Mouse (Mus musculus) embryonic facial prominence, embryonic 13.5 days (tissue): Measurements from ENCODE around the gene Tnfrsf18. TPM values are rescaled to one million over a fixed set of nuclear protein-coding genes. Genes with fewer than 3 reads are reported as not detected.

Source experiments
- ATAC-seq: fragments of 200-750 bp; cut with Nextera tagmentation; 2 replicates; pipeline ENCODE4 v1.8.0; 2017; ENCODE audit warnings: low read depth; ENCODE audit not compliant: insufficient number of reproducible peaks, insufficient read depth, low FRiP score, low TSS enrichment
- H3K27ac ChIP-seq: fragments of 300-500 bp; sonication (generic); 2 replicates; pipeline ENCODE4 v1.5.1; 2015; ENCODE audit warnings: moderate library complexity, mild to moderate bottlenecking, inconsistent platforms
- H3K27me3 ChIP-seq: fragments of 300-500 bp; sonication (generic); 2 replicates; pipeline ENCODE4 v1.6.1; 2015; ENCODE audit warnings: mild to moderate bottlenecking, inconsistent platforms
- H3K36me3 ChIP-seq: fragments of 300-500 bp; sonication (generic); 2 replicates; pipeline ENCODE4 v1.6.1; 2015; ENCODE audit warnings: mild to moderate bottlenecking, inconsistent platforms
- H3K4me1 ChIP-seq: fragments of 300-500 bp; sonication (generic); 2 replicates; pipeline ENCODE4 v1.6.1; 2015; ENCODE audit warnings: inconsistent platforms
- H3K4me2 ChIP-seq: fragments of 300-500 bp; sonication (generic); 2 replicates; pipeline ENCODE4 v1.6.1; 2015; ENCODE audit warnings: moderate library complexity, mild to moderate bottlenecking, inconsistent platforms
- H3K4me3 ChIP-seq: fragments of 300-500 bp; sonication (generic); 2 replicates; pipeline ENCODE4 v1.5.1; 2015; ENCODE audit warnings: mild to moderate bottlenecking, inconsistent platforms
- H3K9ac ChIP-seq: fragments of 300-500 bp; sonication (generic); 2 replicates; pipeline ENCODE4 v1.6.1; 2015; ENCODE audit warnings: mild to moderate bottlenecking, inconsistent platforms
- H3K9me3 ChIP-seq: fragments of 300-500 bp; sonication (generic); 2 replicates; pipeline ENCODE4 v1.6.1; 2016; ENCODE audit warnings: inconsistent platforms
- WGBS: fragments of 180-500 bp; shearing (Covaris S2); methylation state at CpG from one replicate; pipeline ENCODE4 v1.1.7; 2015; ENCODE audit warnings: mixed read lengths; 5-methylcytosine and 5-hydroxymethylcytosine counted together
- microRNA counts: library from miRNA; unstranded; fragments of <30 nt; microRNA quantifications from one replicate; lab custom pipeline; 2016
- microRNA-seq: library from miRNA; unstranded; fragments of <30 nt; microRNA quantifications from one replicate; pipeline ENCODE4, GENCODE M21; 2016
- polyA plus RNA-seq: library from polyadenylated mRNA; unstranded; fragments of >200 nt; fragmentation: Nextera tagmentation; extraction: Ambion mirVana; gene quantifications from 2 replicates; pipeline ENCODE4 v1.2.1, GENCODE M21; 2015

Gene Tnfrsf18
- polyA plus RNA-seq, 1 experiment from 2014 or later: 3.0 TPM

DNA sequence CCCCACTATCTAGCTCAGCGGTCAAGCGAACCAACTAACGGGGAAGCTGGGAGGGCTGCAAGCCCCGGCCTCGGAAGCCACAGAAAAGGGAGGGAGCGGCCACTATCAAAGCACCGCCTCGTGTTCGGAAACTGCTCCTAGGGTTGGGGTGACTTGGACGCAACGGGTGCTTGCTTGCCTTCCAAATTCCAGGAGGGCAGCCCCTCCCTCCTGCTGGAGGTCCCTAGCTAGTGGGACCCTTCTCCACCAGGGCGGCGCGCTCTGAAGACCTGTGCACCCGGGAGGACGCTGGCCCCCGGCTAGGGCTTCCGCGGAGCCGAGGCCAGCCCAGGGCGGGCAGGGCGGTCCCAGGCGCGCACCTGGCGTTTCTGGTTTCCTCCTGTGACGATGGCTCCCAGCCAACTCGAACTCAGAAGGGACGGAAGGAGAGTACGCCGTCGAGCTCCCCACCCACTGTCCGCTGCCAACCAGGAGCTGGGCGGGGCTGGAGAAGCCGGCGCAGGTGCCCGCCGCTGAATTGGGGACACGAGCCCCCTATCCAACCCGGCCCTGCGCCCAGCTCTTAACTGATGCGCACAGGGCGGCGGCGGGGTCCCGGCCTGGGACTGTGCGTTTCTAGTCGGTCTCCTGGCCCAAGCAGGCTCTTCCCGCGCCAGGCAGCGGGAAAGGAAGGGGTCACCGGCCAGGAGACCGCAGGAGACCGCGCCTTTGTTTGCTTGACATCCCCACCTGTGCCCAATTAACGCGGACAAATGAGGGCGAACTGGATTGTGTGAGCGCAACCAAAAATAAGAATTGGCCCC, 51.7 kb downstream of the Tnfrsf18 start:
- no peaks in the 10 kb centered on the region for H3K36me3 ChIP-seq
- peak overlapping the region; percentile 46 for H3K4me3 ChIP-seq
- peak; percentile 68 for ATAC-seq
- peaks cover 23% of the 10 kb centered on the region for H3K4me1 ChIP-seq
- under 1% methylated on average over 57 of the region's 58 CpGs for WGBS
- no peaks in the 10 kb centered on the region for H3K9me3 ChIP-seq
- peak overlapping the region; percentile 53 for H3K27ac ChIP-seq
- peak overlapping the region; percentile 64 for H3K9ac ChIP-seq
- peak overlapping the region; percentile 85 for H3K4me2 ChIP-seq
- peaks cover 19% of the 10 kb centered on the region for H3K27me3 ChIP-seq

MicroRNA genes within 50 kb of the gene (microRNA counts, 519-probe panel; counts per million panel counts)
- microRNA mmu-miR-200a (lab: Ali Mortazavi, UCI) (3,709 counts per million, percentile 82 among the panel's probes with 10 or more counts), microRNA mmu-miR-200b (lab: Ali Mortazavi, UCI) (4,417 counts per million, percentile 91 among the panel's probes with 10 or more counts), microRNA mmu-miR-429 (lab: Ali Mortazavi, UCI) (4,881 counts per million, percentile 95 among the panel's probes with 10 or more counts)

Small RNA genes within 50 kb of the gene (microRNA-seq; reads per million reads assigned to microRNA genes)
- gene Mir200a: 1,158 reads per million, percentile 78 among the genes with 10 or more reads in this experiment
- 5,655 reads per million, percentile 91 among the genes with 10 or more reads in this experiment for gene Mir200b
- gene Mir429: 19,648 reads per million, percentile 96 among the genes with 10 or more reads in this experiment

Other genes starting within 250 kb of the Tnfrsf18 start
- 0.67 and 0.74 TPM in 2 replicates for gene Tmem88b, start 240.3 kb upstream of the Tnfrsf18 start, polyA plus RNA-seq
- gene Ankrd65, start 235.7 kb upstream of the Tnfrsf18 start, polyA plus RNA-seq: 0.24 TPM in 1 of 2 replicates, not detected in the other
- gene Mrpl20, start 223.3 kb upstream of the Tnfrsf18 start, polyA plus RNA-seq: 195 and 229 TPM in 2 replicates
- gene Ccnl2, start 213.7 kb upstream of the Tnfrsf18 start, polyA plus RNA-seq: 217 and 248 TPM in 2 replicates
- gene Aurkaip1, start 194.9 kb upstream of the Tnfrsf18 start, polyA plus RNA-seq: 131 and 150 TPM in 2 replicates
- gene Mxra8, start 186.5 kb upstream of the Tnfrsf18 start, polyA plus RNA-seq: 69.6 and 71.8 TPM in 2 replicates
- gene Dvl1, start 178.8 kb upstream of the Tnfrsf18 start, polyA plus RNA-seq: 4.0 and 5.4 TPM in 2 replicates
- gene Tas1r3, start 162.8 kb upstream of the Tnfrsf18 start, polyA plus RNA-seq: 0.55 and 0.62 TPM in 2 replicates
- gene Cptp, start 156.7 kb upstream of the Tnfrsf18 start, polyA plus RNA-seq: 15.6 and 16.4 TPM in 2 replicates
- 70.9 and 81.0 TPM in 2 replicates for gene Ints11, start 156.6 kb upstream of the Tnfrsf18 start, polyA plus RNA-seq
- gene Pusl1, start 134.4 kb upstream of the Tnfrsf18 start, polyA plus RNA-seq: 48.4 and 54.7 TPM in 2 replicates
- 21.1 and 21.6 TPM in 2 replicates for gene Acap3, start 134.3 kb upstream of the Tnfrsf18 start, polyA plus RNA-seq
- gene Ube2j2, start 82.3 kb upstream of the Tnfrsf18 start, polyA plus RNA-seq: 113 and 120 TPM in 2 replicates
- 39.5 and 43.6 TPM in 2 replicates for gene C1qtnf12, start 63.8 kb upstream of the Tnfrsf18 start, polyA plus RNA-seq
- gene B3galt6, start 33.5 kb upstream of the Tnfrsf18 start, polyA plus RNA-seq: 16.2 and 18.4 TPM in 2 replicates
- 154 and 156 TPM in 2 replicates for gene Sdf4, start 33.3 kb upstream of the Tnfrsf18 start, polyA plus RNA-seq
- 1.3 TPM in 1 of 2 replicates, not detected in the other for gene Tnfrsf4, start 12.3 kb upstream of the Tnfrsf18 start, polyA plus RNA-seq
- gene Ttll10, start 33.2 kb downstream of the Tnfrsf18 start, polyA plus RNA-seq: 2.0 and 2.7 TPM in 2 replicates
- 40.3 and 43.8 TPM in 2 replicates for gene 9430015G10Rik, start 83.8 kb downstream of the Tnfrsf18 start, polyA plus RNA-seq
- gene Rnf223, start 104.3 kb downstream of the Tnfrsf18 start, polyA plus RNA-seq: 0.30 and 0.40 TPM in 2 replicates
- gene Agrn, start 171.3 kb downstream of the Tnfrsf18 start, polyA plus RNA-seq: 83.7 and 92.1 TPM in 2 replicates
- gene Isg15, start 174.7 kb downstream of the Tnfrsf18 start, polyA plus RNA-seq: 1.6 and 2.1 TPM in 2 replicates
- 2.3 and 2.9 TPM in 2 replicates for gene AW011738, start 177.1 kb downstream of the Tnfrsf18 start, polyA plus RNA-seq
- gene Perm1, start 189.7 kb downstream of the Tnfrsf18 start, polyA plus RNA-seq: 0.62 and 1.1 TPM in 2 replicates
- 29.9 and 30.7 TPM in 2 replicates for gene Plekhn1, start 208.7 kb downstream of the Tnfrsf18 start, polyA plus RNA-seq
- gene Noc2l, start 209.8 kb downstream of the Tnfrsf18 start, polyA plus RNA-seq: 77.8 and 86.3 TPM in 2 replicates
- 0.62 and 0.66 TPM in 2 replicates for gene Samd11, start 229.5 kb downstream of the Tnfrsf18 start, polyA plus RNA-seq